Mouse (Mus musculus) limb, embryonic 15.5 days (tissue): ENCODE data around the gene Hsd17b2. TPM values are rescaled to one million over a fixed set of nuclear protein-coding genes. Genes with fewer than 3 reads are reported as not detected.
"Not testable (repeated sequence)": the region's sequence is repeated elsewhere in the genome, so short reads cannot be mapped to it uniquely, and the experiment has no call there.

Experiments used
- ATAC-seq: fragments of 200-750 bp; cut with Nextera tagmentation; 2 replicates; pipeline ENCODE4 v1.8.0; 2017; ENCODE audit warnings: low read depth, moderate TSS enrichment; ENCODE audit not compliant: insufficient number of reproducible peaks, low FRiP score, low TSS enrichment
- H3K27ac ChIP-seq: fragments of 300-500 bp; sonication (generic); 2 replicates; pipeline ENCODE4 v1.5.1; 2015; ENCODE audit warnings: moderate library complexity, mild to moderate bottlenecking, inconsistent platforms
- H3K27me3 ChIP-seq: fragments of 300-500 bp; sonication (generic); 2 replicates; pipeline ENCODE4 v1.6.1; 2015; ENCODE audit warnings: inconsistent platforms
- H3K36me3 ChIP-seq: fragments of 300-500 bp; sonication (generic); 2 replicates; pipeline ENCODE4 v1.6.1; 2015; ENCODE audit warnings: inconsistent platforms
- H3K4me1 ChIP-seq: fragments of 300-500 bp; sonication (generic); 2 replicates; pipeline ENCODE4 v1.6.1; 2015; ENCODE audit warnings: inconsistent platforms
- H3K4me2 ChIP-seq: fragments of 300-500 bp; sonication (generic); 2 replicates; pipeline ENCODE4 v1.6.1; 2015; ENCODE audit warnings: mild to moderate bottlenecking, inconsistent platforms
- H3K4me3 ChIP-seq: fragments of 300-500 bp; sonication (generic); 2 replicates; pipeline ENCODE4 v1.5.1; 2015; ENCODE audit warnings: mild to moderate bottlenecking, inconsistent platforms
- H3K9ac ChIP-seq: fragments of 300-500 bp; sonication (generic); 2 replicates; pipeline ENCODE4 v1.6.1; 2015; ENCODE audit warnings: inconsistent platforms
- H3K9me3 ChIP-seq: fragments of 300-500 bp; sonication (generic); 2 replicates; pipeline ENCODE4 v1.6.1; 2016; ENCODE audit warnings: inconsistent platforms
- WGBS: fragments of 180-500 bp; shearing (Covaris S2); methylation state at CpG from one replicate; pipeline ENCODE4 v1.1.7; 2015; 5-methylcytosine and 5-hydroxymethylcytosine counted together
- polyA plus RNA-seq: library from polyadenylated mRNA; unstranded; fragments of >200 nt; fragmentation: Nextera tagmentation; extraction: Ambion mirVana; gene quantifications from 2 replicates; pipeline ENCODE4 v1.2.1, GENCODE M21; 2015

The Hsd17b2 gene
- polyA plus RNA-seq, 1 experiment from 2014 or later, result 2.7 TPM

GRCm38 (mm10) chr8:117715896-117716295 lies 14.2 kb downstream of the Hsd17b2 start:
- H3K4me1 ChIP-seq, result no peaks in the 10 kb centered on the region
- no peaks in the 10 kb centered on the region for H3K27me3 ChIP-seq
- H3K4me3 ChIP-seq, result no peak overlapping the region
- H3K9me3 ChIP-seq, result no peaks in the 10 kb centered on the region
- H3K27ac ChIP-seq, result no peak overlapping the region
- no peak overlapping the region for H3K9ac ChIP-seq
- H3K4me2 ChIP-seq, result no peak overlapping the region
- WGBS, result 70% methylated on average over 5 of the region's 5 CpGs
- H3K36me3 ChIP-seq, result no peaks in the 10 kb centered on the region
- no peak for ATAC-seq

- no peaks in the 10 kb centered on the region for H3K27me3 ChIP-seq
- H3K4me3 ChIP-seq, result no peak overlapping the region
- H3K36me3 ChIP-seq, result no peaks in the 10 kb centered on the region
- ATAC-seq, result no peak
- no peaks in the 10 kb centered on the region for H3K4me1 ChIP-seq
- no peaks in the 10 kb centered on the region for H3K9me3 ChIP-seq
- no peak overlapping the region for H3K27ac ChIP-seq
- H3K4me2 ChIP-seq, result no peak overlapping the region
- WGBS, result 73% methylated on average over 14 of the region's 14 CpGs
- H3K9ac ChIP-seq, result no peak overlapping the region
These were observed 16.6 kb downstream of the Hsd17b2 start for GRCm38 (mm10) chr8:117718152-117718860.

- no peaks in the 10 kb centered on the region for H3K36me3 ChIP-seq
- H3K27ac ChIP-seq, result no peak overlapping the region
- H3K4me2 ChIP-seq, result no peak overlapping the region
- H3K4me1 ChIP-seq, result no peaks in the 10 kb centered on the region
- ATAC-seq, result no peak
- no peaks in the 10 kb centered on the region for H3K27me3 ChIP-seq
- H3K9ac ChIP-seq, result no peak overlapping the region
- WGBS, result 65% methylated on average over 7 of the region's 7 CpGs
- no peak overlapping the region for H3K4me3 ChIP-seq
- H3K9me3 ChIP-seq, result no peaks in the 10 kb centered on the region
These were observed 24.8 kb downstream of the Hsd17b2 start for GRCm38 (mm10) chr8:117726467-117726866.

- no peak for ATAC-seq
- no peak overlapping the region for H3K27ac ChIP-seq
- no peaks in the 10 kb centered on the region for H3K27me3 ChIP-seq
- no peaks in the 10 kb centered on the region for H3K9me3 ChIP-seq
- H3K4me3 ChIP-seq, result no peak overlapping the region
- no peak overlapping the region for H3K4me2 ChIP-seq
- no peaks in the 10 kb centered on the region for H3K4me1 ChIP-seq
- 55% methylated on average over 5 of the region's 5 CpGs for WGBS
- no peak overlapping the region for H3K9ac ChIP-seq
- no peaks in the 10 kb centered on the region for H3K36me3 ChIP-seq
These were observed 25.9 kb downstream of the Hsd17b2 start for GRCm38 (mm10) chr8:117727561-117727960.

- Histone ChIP-seq H3K4me1 (no peaks in the 10 kb centered on the region), H3K9ac (no peak overlapping the region), H3K9me3 (no peaks in the 10 kb centered on the region), H3K4me3 (no peak overlapping the region), H3K4me2 (no peak overlapping the region), H3K27me3 (no peaks in the 10 kb centered on the region), H3K36me3 (no peaks in the 10 kb centered on the region), H3K27ac (no peak overlapping the region)
- ATAC-seq, result no peak
- WGBS, result 76% methylated on average over 4 of the region's 4 CpGs
These were observed 26.5 kb downstream of the Hsd17b2 start for GRCm38 (mm10) chr8:117728234-117728633.

GRCm38 (mm10) chr8:117730980-117731379 lies 29.3 kb downstream of the Hsd17b2 start:
- ATAC-seq, result no peak
- H3K27ac ChIP-seq, result no peak overlapping the region
- 58% methylated on average over 10 of the region's 10 CpGs for WGBS

GRCm38 (mm10) chr8:117736657-117737175 lies 35.0 kb downstream of the Hsd17b2 start:
- no peak for ATAC-seq
- Histone ChIP-seq H3K36me3 (no peaks in the 10 kb centered on the region), H3K4me3 (no peak overlapping the region), H3K9me3 (no peaks in the 10 kb centered on the region), H3K4me1 (no peaks in the 10 kb centered on the region), H3K9ac (no peak overlapping the region), H3K27ac (no peak overlapping the region), H3K4me2 (no peak overlapping the region), H3K27me3 (no peaks in the 10 kb centered on the region)
- WGBS, result 79% methylated on average over 3 of the region's 3 CpGs

More at GRCm38 (mm10) chr8:117730980-117731379, 29.3 kb downstream of the Hsd17b2 start:
- H3K36me3 ChIP-seq, result no peaks in the 10 kb centered on the region
- no peaks in the 10 kb centered on the region for H3K27me3 ChIP-seq
- H3K9me3 ChIP-seq, result no peaks in the 10 kb centered on the region
- H3K4me2 ChIP-seq, result no peak overlapping the region
- H3K4me3 ChIP-seq, result no peak overlapping the region
- no peak overlapping the region for H3K9ac ChIP-seq
- no peaks in the 10 kb centered on the region for H3K4me1 ChIP-seq

- not testable (repeated sequence) for H3K4me2 ChIP-seq, H3K27ac ChIP-seq, H3K9ac ChIP-seq, H3K9me3 ChIP-seq, H3K4me1 ChIP-seq, H3K4me3 ChIP-seq, ATAC-seq, H3K36me3 ChIP-seq, H3K27me3 ChIP-seq
- 88% methylated on average over 1 of the region's 1 CpGs for WGBS
These were observed 36.5 kb downstream of the Hsd17b2 start for GRCm38 (mm10) chr8:117738206-117738605.

- Histone ChIP-seq H3K9me3 (no peaks in the 10 kb centered on the region), H3K4me3 (no peak overlapping the region), H3K4me1 (no peaks in the 10 kb centered on the region), H3K9ac (no peak overlapping the region), H3K36me3 (no peaks in the 10 kb centered on the region), H3K4me2 (no peak overlapping the region), H3K27me3 (no peaks in the 10 kb centered on the region), H3K27ac (no peak overlapping the region)
- ATAC-seq, result no peak
- WGBS, result 74% methylated on average over 5 of the region's 5 CpGs
These were observed 38.8 kb downstream of the Hsd17b2 start for GRCm38 (mm10) chr8:117740387-117740998.

- no peak overlapping the region for H3K4me3 ChIP-seq
- WGBS, result 82% methylated on average over 15 of the region's 15 CpGs
- no peak overlapping the region for H3K9ac ChIP-seq
- ATAC-seq, result no peak
- no peak overlapping the region for H3K4me2 ChIP-seq
- H3K9me3 ChIP-seq, result no peaks in the 10 kb centered on the region
- H3K36me3 ChIP-seq, result no peaks in the 10 kb centered on the region
- H3K27ac ChIP-seq, result no peak overlapping the region
- H3K27me3 ChIP-seq, result no peaks in the 10 kb centered on the region
- no peaks in the 10 kb centered on the region for H3K4me1 ChIP-seq
These were observed 40.8 kb downstream of the Hsd17b2 start for GRCm38 (mm10) chr8:117742431-117743012.

GRCm38 (mm10) chr8:117746651-117747050 lies 44.9 kb downstream of the Hsd17b2 start:
- Histone ChIP-seq H3K9me3 (no peaks in the 10 kb centered on the region), H3K36me3 (no peaks in the 10 kb centered on the region), H3K27me3 (no peaks in the 10 kb centered on the region), H3K27ac (no peak overlapping the region), H3K9ac (no peak overlapping the region), H3K4me2 (no peak overlapping the region), H3K4me3 (no peak overlapping the region), H3K4me1 (no peaks in the 10 kb centered on the region)
- WGBS, result 94% methylated on average over 5 of the region's 5 CpGs
- ATAC-seq, result no peak

GRCm38 (mm10) chr8:117747428-117747827 lies 45.7 kb downstream of the Hsd17b2 start:
- no peak for ATAC-seq
- Histone ChIP-seq H3K9me3 (no peaks in the 10 kb centered on the region), H3K4me1 (no peaks in the 10 kb centered on the region), H3K4me3 (no peak overlapping the region), H3K9ac (no peak overlapping the region), H3K36me3 (no peaks in the 10 kb centered on the region), H3K27me3 (no peaks in the 10 kb centered on the region), H3K4me2 (no peak overlapping the region), H3K27ac (no peak overlapping the region)
- WGBS, result 27% methylated on average over 2 of the region's 2 CpGs
